Comparison of ENCODE assay signal across 34 mouse cellular contexts in genomic region chr12:111503063-111503567, GRCm38 (mm10). TPM values are rescaled to one million over a fixed set of nuclear protein-coding genes. Genes with fewer than 3 reads are reported as not detected.
DNase-seq lines count a peak whose midpoint lies in the region; ATAC-seq and TF ChIP-seq lines count a peak whose summit lies in the region.
"Had no signal": no experiment of that assay in that cellular context is flagged by ENCODE, and none has a peak within 500 bp of the region (broad histone marks: within the 10 kb centered on the region; RNA-seq: fewer than 3 reads in every experiment).

No protein-coding gene starts in this region.

- peak; percentile 45 for DNase-seq in kidney, adult 2 months
- DNase-seq in kidney, adult 11 months: no peak
- DNase-seq in kidney, postnatal 36 days: peak; percentile 20
- DNase-seq in kidney, adult 18-20 months: no peak
- DNase-seq in lung, postnatal 4 days: peak; percentile 12 to 56
- DNase-seq in lung, postnatal 36 days: no peak
- DNase-seq in left cerebral cortex, adult 18-20 months (ENCODE audit: low spot score in 2 of 2): no peak
- DNase-seq: adrenal gland, postnatal 25 days; cerebellum, adult 11-12 months; cerebellum, adult 9-11 months; embryo, embryonic 11 days; gastrocnemius, postnatal 14 days; heart, adult 11 months; heart, postnatal 36 days; layer of hippocampus, postnatal 36 days; right cerebral cortex, postnatal 25 days; thymus, postnatal 14 days had no signal

- WGBS in kidney, adult 2 months: 69% methylated on average over 12 of the region's 12 CpGs

- no peak overlapping the region for H3K27ac ChIP-seq in kidney, adult 2 months (ENCODE audit: insufficient read depth, low read depth, low read length)
- H3K27ac ChIP-seq: embryonic facial prominence, embryonic 12.5 days; hindbrain, embryonic 12.5 days; hindbrain, postnatal 0 days; intestine, embryonic 15.5 days; limb, embryonic 10.5 days; limb, embryonic 15.5 days; liver, embryonic 14.5 days; macrophage; midbrain, embryonic 15.5 days; stomach, embryonic 15.5 days had no signal

- 0 out of 2 replicates have a peak, but pooled peaks have one; percentile 18 for ATAC-seq in granulocyte monocyte progenitor cell, adult 5-6 weeks (replicated peaks; ENCODE audit: poor library complexity, severe bottlenecking)
- ATAC-seq: forebrain, embryonic 14.5 days; hindbrain, postnatal 0 days; intestine, embryonic 15.5 days; midbrain, embryonic 15.5 days; Patski had no signal

- no peak for TF ChIP-seq POLR2A in kidney, adult 2 months (IDR thresholded peaks at IDR 0.05; ENCODE audit: low read depth, low read length)

- H3K27me3 ChIP-seq in kidney, adult 2 months (replicated peaks; ENCODE audit: control insufficient read depth, insufficient read depth, low read length): no peaks in the 10 kb centered on the region
- H3K27me3 ChIP-seq: embryonic facial prominence, embryonic 12.5 days; intestine, embryonic 15.5 days; limb, embryonic 15.5 days; midbrain, embryonic 15.5 days; Patski; stomach, embryonic 15.5 days had no signal

- no peaks in the 10 kb centered on the region for H3K36me3 ChIP-seq in kidney, adult 2 months (ENCODE audit: control insufficient read depth, insufficient read depth, low read length)
- H3K36me3 ChIP-seq: embryonic facial prominence, embryonic 12.5 days; hindbrain, embryonic 12.5 days; intestine, embryonic 15.5 days; limb, embryonic 10.5 days; limb, embryonic 15.5 days; midbrain, embryonic 10.5 days; midbrain, embryonic 15.5 days; stomach, embryonic 15.5 days had no signal

- H3K4me3 ChIP-seq in kidney, adult 2 months (ENCODE audit: insufficient read depth, low read depth, low read length): no peak overlapping the region
- H3K4me3 ChIP-seq: embryonic facial prominence, embryonic 12.5 days; hindbrain, embryonic 12.5 days; intestine, embryonic 15.5 days; limb, embryonic 10.5 days; limb, embryonic 15.5 days; midbrain, embryonic 10.5 days; midbrain, embryonic 15.5 days; stomach, embryonic 15.5 days had no signal

- H3K4me1 ChIP-seq in kidney, adult 2 months (ENCODE audit: control insufficient read depth, insufficient read depth, low read length): no peaks in the 10 kb centered on the region
- H3K4me1 ChIP-seq: stomach, embryonic 15.5 days had no signal

- no peak for TF ChIP-seq CTCF in kidney, adult 2 months (conservative IDR thresholded peaks at IDR 0.05; ENCODE audit: insufficient read depth, insufficient read length, low read depth, low read length)

RNA-seq across cellular contexts. Expression of gene Gm266, which starts 17.5 kb away (rescaled TPM):
- 2.8 and 4.3 TPM in 2 replicates for polyA plus RNA-seq in kidney, adult 2 months (2012; rRNA removed)
- total RNA-seq in granulocyte monocyte progenitor cell, adult 5-6 weeks (2014; fragmentation: Nextera tagmentation): not detected in 2 replicates
- total RNA-seq in granulocyte monocyte progenitor cell, adult 5-6 weeks (2017): not detected in 2 replicates
- 1 to 10 TPM; 3.4 to 5.0 TPM for total RNA-seq in left cerebral cortex, adult 18-20 months (2021)
- total RNA-seq: adrenal gland, adult 18-20 months; adrenal gland, postnatal 25 days; MEL; neutrophil, adult 5-6 weeks had no signal
- polyA plus RNA-seq: macrophage had no signal

RNA-seq across cellular contexts. Expression of gene Eif5, which starts 34.7 kb away (rescaled TPM):
- 90.3 and 91.1 TPM in 2 replicates for polyA plus RNA-seq in kidney, adult 2 months (2012; rRNA removed)
- 197 and 224 TPM in 2 replicates for total RNA-seq in granulocyte monocyte progenitor cell, adult 5-6 weeks (2014; fragmentation: Nextera tagmentation)
- total RNA-seq in granulocyte monocyte progenitor cell, adult 5-6 weeks (2017): 290 and 339 TPM in 2 replicates
- 100 to 1,000 TPM; 247 to 250 TPM for total RNA-seq in left cerebral cortex, adult 18-20 months (2021)

Comparison
In these comparisons a context has a peak if more than half of its experiments do, and no peak if none do; other contexts are left out.
1. DNase-seq: peak in kidney, adult 2 months (single experiment), kidney, postnatal 36 days (2 of 2) and lung, postnatal 4 days (2 of 2); none in kidney, adult 11 months (single experiment), kidney, adult 18-20 months (single experiment), lung, postnatal 36 days (single experiment) and left cerebral cortex, adult 18-20 months (0 of 2).
2. RNA of gene Gm266, which starts 17.5 kb away (total RNA-seq): 3.4 to 5.0 TPM in left cerebral cortex, adult 18-20 months; not detected in granulocyte monocyte progenitor cell, adult 5-6 weeks; every median in the first group is over 4 times any median in the second.